Mouse (Mus musculus): ENCODE results near the gene Slc11a1.

GRCm38 (mm10) chr1:74329899-74330431 is 45.0 kb upstream of the Slc11a1 start:
- no peak for TF ChIP-seq CTCF (IDR thresholded peaks at IDR 0.05; ENCODE audit: insufficient read depth, low read depth, low read length)
- TF ChIP-seq POLR2A (IDR thresholded peaks at IDR 0.05; ENCODE audit: insufficient read depth, low read depth, low read length): no peak
